Mouse (Mus musculus) ES-Bruce4 (cell line): ENCODE results near the gene Ermn.

Experiments used
- CTCF ChIP-seq: IDR thresholded peaks from one replicate; pipeline ENCODE4 v1.8.1; 2011; ENCODE audit warnings: low read depth, low read length
- POLR2A ChIP-seq: IDR thresholded peaks from one replicate; pipeline ENCODE4 v1.8.1; 2011; ENCODE audit warnings: low read length; ENCODE audit not compliant: insufficient read depth

DNA sequence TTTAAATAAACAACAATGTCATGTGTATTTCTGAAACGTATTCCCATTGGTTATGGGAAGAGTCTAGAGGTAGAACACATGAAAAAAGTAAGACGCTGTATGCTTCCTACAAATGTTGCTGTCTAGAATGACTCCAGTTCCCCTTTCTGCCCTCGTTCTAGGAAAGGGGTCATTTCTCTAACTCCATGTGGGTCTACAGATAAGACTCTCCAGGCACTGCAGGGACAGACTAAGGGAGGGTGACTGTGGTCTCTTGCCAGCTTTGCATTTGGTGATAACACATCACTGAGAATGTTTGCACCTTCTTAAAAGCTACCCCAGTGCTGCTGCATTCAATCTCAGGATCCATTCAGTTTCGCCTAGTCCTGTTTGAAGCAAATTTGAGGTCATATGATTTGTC is 17.0 kb downstream of the Ermn start:
- TF ChIP-seq POLR2A (no peak), CTCF (no peak)
